Mouse (Mus musculus) heart, postnatal 14 days (tissue): ENCODE measurements around the gene Olfr1463. TPM values are rescaled to one million over a fixed set of nuclear protein-coding genes. Genes with fewer than 3 reads are reported as not detected.

Experiments used
- DNase-seq, 2 experiments: peaks; one replicate each; pipeline ENCODE4 v3.0.0; 2021 to 2022
- intact Hi-C: fragments of 180-260 bp; cut with DNase I; formaldehyde crosslinking; loops from one replicate; pipeline ENCODE4 v1.15.1; 2025
- long read RNA-seq, 2 experiments: library from polyadenylated mRNA; stranded (forward); transcript quantifications; one replicate each; pipeline ENCODE4 v2.0.0; 2021
- total RNA-seq, 2 experiments: library from RNA; stranded (reverse); gene quantifications; 2 replicates each; pipeline ENCODE4 v1.2.3; 2021

The Olfr1463 gene
- not detected for total RNA-seq
- long read RNA-seq, experiment 1: 0 reads
- long read RNA-seq, experiment 2: 0 reads

- intact Hi-C loops: no loop called here
- no peak for DNase-seq
Measured at GRCm38 (mm10) chr19:13231028-13231427, at the start of gene Olfr1463. Gene Olfr1463 (plus strand): TSS chr19:13231328.

GRCm38 (mm10) chr19:13185434-13185833 lies 45.7 kb upstream of the Olfr1463 start, which contains the start of gene Olfr1462:
Gene Olfr1462 (plus strand): TSS chr19:13185734.
- intact Hi-C loops: no loop called here
- no peak for DNase-seq

- intact Hi-C loops: no loop called here
Measured at GRCm38 (mm10) chr19:13221666-13222065, 9.5 kb upstream of the Olfr1463 start.

More at GRCm38 (mm10) chr19:13221666-13222065, 9.5 kb upstream of the Olfr1463 start:
- DNase-seq: no peak

Other genes starting within 250 kb of the Olfr1463 start
- not detected for gene Olfr1451, start 236.3 kb upstream of the Olfr1463 start, total RNA-seq
- not detected for gene Olfr1453, start 203.0 kb upstream of the Olfr1463 start, total RNA-seq
- not detected for gene Olfr1454, start 170.7 kb upstream of the Olfr1463 start, total RNA-seq
- gene Olfr1457, start 133.4 kb upstream of the Olfr1463 start, total RNA-seq: not detected
- not detected for gene Olfr1458, start 124.6 kb upstream of the Olfr1463 start, total RNA-seq
- under 1 TPM; 0.05 to 0.07 TPM for gene Olfr1459, start 81.8 kb upstream of the Olfr1463 start, total RNA-seq
- not detected for gene Olfr1461, start 68.3 kb upstream of the Olfr1463 start, total RNA-seq
- gene Olfr1462, start 45.6 kb upstream of the Olfr1463 start, total RNA-seq: not detected
- not detected for gene Olfr1465, start 84.2 kb downstream of the Olfr1463 start, total RNA-seq
- not detected for gene Olfr1466, start 107.5 kb downstream of the Olfr1463 start, total RNA-seq
- gene Olfr1467, start 130.9 kb downstream of the Olfr1463 start, total RNA-seq: not detected
- gene Olfr1469, start 176.5 kb downstream of the Olfr1463 start, total RNA-seq: not detected
- not detected for gene Olfr1471, start 212.1 kb downstream of the Olfr1463 start, total RNA-seq
- gene Olfr1472, start 224.8 kb downstream of the Olfr1463 start, total RNA-seq: not detected
- not detected for gene Olfr1474, start 238.2 kb downstream of the Olfr1463 start, total RNA-seq
- gene Olfr1475, start 248.9 kb downstream of the Olfr1463 start, total RNA-seq: not detected